Mouse (Mus musculus): Measurements from ENCODE around the gene Shisa8.

- no peak for TF ChIP-seq CTCF (IDR thresholded peaks at IDR 0.05; ENCODE audit: borderline replicate concordance, insufficient read depth, low read depth, low read length)
- TF ChIP-seq POLR2A (IDR thresholded peaks at IDR 0.05; ENCODE audit: borderline replicate concordance, insufficient read depth, low read length) = no peak
These were observed 31.1 kb upstream of the Shisa8 start for GRCm38 (mm10) chr15:82243742-82244114.

Measured in cerebellum, adult 2 months (tissue).